Mouse (Mus musculus) liver, embryonic 12.5 days (tissue): Measurements from ENCODE around the gene Mcrip1. TPM values are rescaled to one million over a fixed set of nuclear protein-coding genes. Genes with fewer than 3 reads are reported as not detected.
"Not testable (repeated sequence)": the region's sequence is repeated elsewhere in the genome, so short reads cannot be mapped to it uniquely, and the experiment has no call there.

Experiments used
- ATAC-seq: fragments of 200-750 bp; cut with Nextera tagmentation; 2 replicates; pipeline ENCODE4 v1.8.0; 2017; ENCODE audit warnings: moderate number of reproducible peaks, mild to moderate bottlenecking, moderate library complexity
- H3K27ac ChIP-seq: fragments of 300-500 bp; sonication (generic); 2 replicates; pipeline ENCODE4 v1.5.1; 2016; ENCODE audit warnings: mild to moderate bottlenecking
- H3K27me3 ChIP-seq: fragments of 300-500 bp; sonication (generic); replicated peaks from 2 replicates; pipeline ENCODE4 v1.6.1; 2016; ENCODE audit warnings: mild to moderate bottlenecking, moderate library complexity
- H3K36me3 ChIP-seq: fragments of 300-500 bp; sonication (generic); 2 replicates; pipeline ENCODE4 v1.6.1; 2016; ENCODE audit warnings: mild to moderate bottlenecking, moderate library complexity
- H3K4me1 ChIP-seq: fragments of 300-500 bp; sonication (generic); 2 replicates; pipeline ENCODE4 v1.6.1; 2016
- H3K4me2 ChIP-seq: fragments of 300-500 bp; sonication (generic); 2 replicates; pipeline ENCODE4 v1.6.1; 2016; ENCODE audit warnings: mild to moderate bottlenecking, moderate library complexity
- H3K4me3 ChIP-seq: fragments of 300-500 bp; sonication (generic); 2 replicates; pipeline ENCODE4 v1.5.1; 2016; ENCODE audit warnings: mild to moderate bottlenecking, moderate library complexity
- H3K9ac ChIP-seq: fragments of 300-500 bp; sonication (generic); 2 replicates; pipeline ENCODE4 v1.6.1; 2016; ENCODE audit warnings: mild to moderate bottlenecking, moderate library complexity
- H3K9me3 ChIP-seq: fragments of 300-500 bp; sonication (generic); replicated peaks from 2 replicates; pipeline ENCODE4 v1.6.1; 2016; ENCODE audit warnings: mild to moderate bottlenecking, moderate library complexity
- WGBS: fragments of 180-500 bp; shearing (Covaris S2); methylation state at CpG from one replicate; pipeline ENCODE4 v1.1.7; 2016; ENCODE audit not compliant: insufficient replicate concordance; 5-methylcytosine and 5-hydroxymethylcytosine counted together
- polyA plus RNA-seq: library from polyadenylated mRNA; unstranded; fragments of >200 nt; fragmentation: Nextera tagmentation; extraction: Ambion mirVana; gene quantifications from 2 replicates; pipeline ENCODE4 v1.2.1, GENCODE M21; 2016

Gene Mcrip1
- polyA plus RNA-seq, 1 experiment from 2014 or later: 61.8 TPM

DNA sequence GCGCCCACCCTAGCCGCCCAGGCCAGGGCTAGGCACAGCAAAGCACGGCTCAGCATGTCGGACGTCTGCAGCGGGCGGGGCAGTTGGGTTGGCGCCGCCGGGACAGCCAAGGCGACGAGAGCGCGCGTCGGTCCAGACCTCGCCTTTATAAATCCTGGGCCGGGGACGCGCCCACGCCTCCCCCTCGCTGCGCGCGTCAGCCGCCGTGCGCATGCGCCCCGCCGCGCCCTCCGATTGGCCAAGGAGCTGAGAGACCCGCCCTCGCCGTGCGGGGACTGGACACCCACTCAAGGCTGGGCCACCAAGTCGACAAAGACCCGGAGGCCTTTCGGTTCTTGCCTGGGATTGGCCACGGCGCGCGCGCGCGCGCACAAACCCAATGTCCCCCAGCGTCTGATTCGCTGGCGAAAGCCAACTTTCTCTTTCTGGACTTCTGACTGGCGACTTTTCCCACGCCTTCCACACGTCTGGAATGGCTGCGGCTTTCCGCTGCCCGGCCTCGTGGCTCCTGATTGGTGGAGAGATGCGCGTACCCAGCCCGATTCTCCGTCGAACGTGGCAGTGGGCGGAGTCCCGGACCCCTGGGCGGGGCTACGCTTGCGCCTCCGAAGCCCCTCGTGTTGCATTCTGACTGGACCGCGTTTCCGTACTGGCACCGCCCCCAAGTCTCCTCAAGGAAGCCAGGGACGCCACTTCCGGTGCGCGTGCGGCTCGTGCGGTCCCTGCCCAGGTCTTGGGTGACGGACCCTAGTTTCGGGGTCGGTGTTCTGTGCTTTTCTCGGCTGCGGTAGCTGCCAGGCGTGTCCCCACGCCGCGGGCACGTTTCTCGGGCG is 23.4 kb upstream of the Mcrip1 start, which contains the start of gene P4hb:
Gene P4hb (minus strand): TSS at position 502 of the 833 bp plus-strand sequence.
- peaks cover 49% of the 10 kb centered on the region for H3K4me1 ChIP-seq

DNA sequence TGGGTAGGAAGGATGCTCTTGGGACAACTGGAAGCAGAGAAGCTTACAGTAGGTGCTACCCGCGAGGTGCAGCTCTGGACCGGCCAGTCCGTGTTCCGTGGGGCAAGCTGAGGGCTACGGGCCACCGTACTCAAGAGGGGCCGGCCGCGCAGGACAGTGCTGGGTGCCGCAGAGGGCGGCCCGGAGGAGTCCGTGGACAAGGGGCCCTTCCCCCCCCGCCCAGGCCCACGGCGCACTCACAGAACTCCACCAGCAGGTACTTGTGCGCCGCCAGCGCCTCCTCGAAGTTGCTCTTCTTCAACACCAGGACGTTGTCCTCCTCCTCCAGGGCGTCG is 22.9 kb upstream of the Mcrip1 start:
- Histone ChIP-seq H3K4me3 (peak overlapping the region; percentile 93), H3K4me2 (peak overlapping the region; percentile 96), H3K9ac (peak overlapping the region; percentile 95), H3K36me3 (peaks cover 51% of the 10 kb centered on the region), H3K9me3 (no peaks in the 10 kb centered on the region), H3K4me1 (peaks cover 49% of the 10 kb centered on the region), H3K27ac (peak overlapping the region; percentile 90), H3K27me3 (no peaks in the 10 kb centered on the region)
- peak; percentile 13 for ATAC-seq
- 0% methylated on average over 19 of the region's 24 CpGs for WGBS

More for the DNA sequence above, 23.4 kb upstream of the Mcrip1 start, which contains the start of gene P4hb:
- peak within 1 kb of the TSS; percentile 95 for H3K9ac ChIP-seq
- H3K27ac ChIP-seq: peak within 1 kb of the TSS; percentile 90
- peak within 1 kb of the TSS; percentile 93 for H3K4me3 ChIP-seq
- ATAC-seq: peak; percentile 94
- peak within 1 kb of the TSS; percentile 96 for H3K4me2 ChIP-seq
- H3K36me3 ChIP-seq: peaks cover 51% of the 10 kb centered on the region
- WGBS: under 1% methylated on average over 94 of the region's 94 CpGs
- no peaks in the 10 kb centered on the region for H3K27me3 ChIP-seq
- H3K9me3 ChIP-seq: no peaks in the 10 kb centered on the region

DNA sequence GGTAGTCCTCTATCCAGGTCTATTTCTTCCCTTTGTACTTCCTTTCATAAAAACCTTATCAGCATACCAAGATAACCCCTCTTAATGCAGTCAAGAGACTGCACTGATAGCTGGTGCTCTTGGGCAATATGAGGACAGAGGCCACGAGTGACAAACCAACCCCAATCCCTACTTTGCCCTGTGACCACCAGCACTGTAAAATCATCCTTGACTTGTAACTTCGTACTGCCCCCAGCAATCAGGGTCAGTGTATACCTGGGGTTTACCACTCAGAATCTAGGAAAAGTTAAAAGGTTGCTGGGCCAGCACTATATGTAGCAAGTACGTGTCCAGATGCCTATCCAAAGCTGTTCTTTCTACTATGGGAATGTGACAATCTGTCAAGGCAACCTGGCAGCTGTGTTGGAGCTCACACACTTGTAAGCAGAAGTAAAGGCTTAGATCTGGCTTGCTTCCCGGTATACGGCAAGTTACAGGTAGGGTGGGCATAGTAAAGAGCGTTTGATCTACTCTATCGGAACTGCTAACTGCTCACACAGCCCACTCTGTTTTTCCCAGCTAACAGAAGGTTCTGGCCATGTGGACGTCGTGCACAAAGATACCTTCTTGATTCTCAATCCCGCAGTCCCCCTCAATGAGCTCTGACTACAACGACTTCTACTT is 22.4 kb upstream of the Mcrip1 start:
- Histone ChIP-seq H3K27me3 (no peaks in the 10 kb centered on the region), H3K27ac (peak overlapping the region; percentile 90), H3K4me2 (peak overlapping the region; percentile 96), H3K4me3 (peak overlapping the region; percentile 93), H3K36me3 (peaks cover 51% of the 10 kb centered on the region), H3K9ac (peak overlapping the region; percentile 95), H3K9me3 (no peaks in the 10 kb centered on the region), H3K4me1 (peaks cover 44% of the 10 kb centered on the region)
- 5% methylated on average over 11 of the region's 11 CpGs for WGBS
- no peak for ATAC-seq

DNA sequence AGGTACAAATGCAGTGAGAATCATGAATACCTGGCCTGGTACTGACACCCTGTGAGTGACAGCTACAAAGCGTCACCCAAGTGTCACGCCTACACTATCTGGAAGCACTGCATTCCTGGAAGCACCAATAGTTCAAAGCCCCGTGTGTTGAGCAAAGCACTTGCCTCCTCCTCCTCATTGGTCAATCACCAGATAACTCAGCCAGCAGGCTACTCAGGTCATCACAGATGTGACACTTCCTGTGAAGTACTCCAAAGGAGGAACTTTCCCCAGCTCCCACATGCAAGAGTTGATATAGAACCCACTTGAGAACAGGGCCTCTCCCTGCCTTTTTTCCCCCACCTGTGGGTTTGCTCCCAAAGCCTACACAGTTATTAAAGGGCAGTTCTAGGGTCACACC is 21.6 kb upstream of the Mcrip1 start:
- WGBS: 30% methylated on average over 3 of the region's 3 CpGs
- no peak for ATAC-seq

DNA sequence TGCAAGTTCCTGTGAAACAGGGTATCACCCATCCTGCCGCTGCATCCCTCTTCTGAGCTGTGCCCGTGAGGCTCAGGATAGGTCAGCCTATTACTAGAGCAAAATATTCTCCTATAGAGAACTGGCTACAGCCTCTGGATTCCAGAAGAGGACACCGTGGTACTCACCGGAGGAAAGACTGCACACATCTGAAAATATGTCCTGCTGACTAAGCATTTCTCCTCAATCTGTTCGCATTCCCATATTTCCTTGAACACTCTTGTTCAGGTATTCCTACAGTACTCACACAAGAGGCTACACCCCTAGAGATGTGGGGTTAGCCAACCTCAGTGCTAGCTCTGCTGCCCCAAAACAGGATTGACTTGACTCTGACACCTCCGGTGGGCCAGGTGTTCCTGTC is 18.8 kb upstream of the Mcrip1 start:
- Histone ChIP-seq H3K4me2 (no peak overlapping the region), H3K27ac (no peak overlapping the region), H3K9me3 (no peaks in the 10 kb centered on the region), H3K27me3 (no peaks in the 10 kb centered on the region), H3K36me3 (peaks cover 82% of the 10 kb centered on the region), H3K4me1 (peaks cover 26% of the 10 kb centered on the region), H3K9ac (no peak overlapping the region), H3K4me3 (no peak overlapping the region)
- no peak for ATAC-seq
- 90% methylated on average over 6 of the region's 6 CpGs for WGBS

More for the DNA sequence above, 21.6 kb upstream of the Mcrip1 start:
- Histone ChIP-seq H3K9ac (peak overlapping the region; percentile 95), H3K4me1 (peaks cover 39% of the 10 kb centered on the region), H3K36me3 (peaks cover 54% of the 10 kb centered on the region), H3K4me3 (peak overlapping the region; percentile 93), H3K27ac (peak overlapping the region; percentile 90; the same call in 1 of the 2 replicates), H3K9me3 (no peaks in the 10 kb centered on the region), H3K27me3 (no peaks in the 10 kb centered on the region), H3K4me2 (peak overlapping the region; percentile 96)

DNA sequence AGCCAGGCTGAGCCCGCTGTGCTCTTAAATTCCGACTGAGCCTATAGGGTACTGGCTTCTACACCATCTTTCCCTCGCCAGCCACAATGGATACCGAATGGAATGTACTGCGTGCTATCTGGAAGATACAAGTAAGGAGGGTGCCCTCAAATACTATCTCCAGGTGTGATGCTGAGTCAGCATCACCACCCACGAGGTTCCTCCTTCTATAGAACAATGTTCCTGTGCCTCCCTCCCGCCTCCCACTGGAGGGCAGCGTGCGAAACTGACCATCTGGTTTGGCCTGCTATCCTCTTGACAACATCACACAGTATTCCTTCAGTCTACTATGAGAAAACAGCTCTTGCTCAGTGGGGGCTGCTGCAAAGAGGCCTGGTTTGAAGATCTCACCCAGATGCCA is 15.6 kb upstream of the Mcrip1 start:
- Histone ChIP-seq H3K9ac (no peak overlapping the region), H3K4me1 (peaks cover 3% of the 10 kb centered on the region; the same call in 1 of the 2 replicates), H3K27ac (no peak overlapping the region), H3K27me3 (no peaks in the 10 kb centered on the region), H3K4me3 (no peak overlapping the region), H3K36me3 (peaks cover 99% of the 10 kb centered on the region), H3K4me2 (no peak overlapping the region), H3K9me3 (no peaks in the 10 kb centered on the region)
- 86% methylated on average over 9 of the region's 9 CpGs for WGBS
- ATAC-seq: no peak

DNA sequence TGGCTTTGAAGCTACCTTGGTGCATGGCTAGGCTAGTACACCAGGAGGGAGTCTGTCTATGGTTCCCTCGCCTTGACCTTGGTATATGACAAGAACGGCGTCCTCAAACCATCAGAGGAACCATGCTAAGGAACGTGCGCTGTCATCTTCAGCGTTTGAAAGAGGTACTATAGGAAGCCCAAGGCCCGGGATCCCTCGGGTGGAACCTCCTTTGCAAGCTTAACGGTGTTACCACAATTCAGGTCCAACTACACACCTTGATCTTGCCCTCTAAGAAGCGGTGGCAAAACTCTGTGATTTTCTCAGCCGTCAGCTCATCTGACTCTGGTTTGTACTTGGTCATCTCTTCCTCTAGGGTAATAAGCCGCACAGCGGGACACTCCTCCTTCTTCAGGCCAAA is 13.4 kb upstream of the Mcrip1 start:
- ATAC-seq: no peak
- 86% methylated on average over 13 of the region's 13 CpGs for WGBS
- no peak overlapping the region for H3K27ac ChIP-seq
- H3K9ac ChIP-seq: no peak overlapping the region
- H3K36me3 ChIP-seq: peaks cover 92% of the 10 kb centered on the region
- H3K4me2 ChIP-seq: no peak overlapping the region
- H3K9me3 ChIP-seq: no peaks in the 10 kb centered on the region
- H3K27me3 ChIP-seq: no peaks in the 10 kb centered on the region
- no peaks in the 10 kb centered on the region for H3K4me1 ChIP-seq
- no peak overlapping the region for H3K4me3 ChIP-seq

DNA sequence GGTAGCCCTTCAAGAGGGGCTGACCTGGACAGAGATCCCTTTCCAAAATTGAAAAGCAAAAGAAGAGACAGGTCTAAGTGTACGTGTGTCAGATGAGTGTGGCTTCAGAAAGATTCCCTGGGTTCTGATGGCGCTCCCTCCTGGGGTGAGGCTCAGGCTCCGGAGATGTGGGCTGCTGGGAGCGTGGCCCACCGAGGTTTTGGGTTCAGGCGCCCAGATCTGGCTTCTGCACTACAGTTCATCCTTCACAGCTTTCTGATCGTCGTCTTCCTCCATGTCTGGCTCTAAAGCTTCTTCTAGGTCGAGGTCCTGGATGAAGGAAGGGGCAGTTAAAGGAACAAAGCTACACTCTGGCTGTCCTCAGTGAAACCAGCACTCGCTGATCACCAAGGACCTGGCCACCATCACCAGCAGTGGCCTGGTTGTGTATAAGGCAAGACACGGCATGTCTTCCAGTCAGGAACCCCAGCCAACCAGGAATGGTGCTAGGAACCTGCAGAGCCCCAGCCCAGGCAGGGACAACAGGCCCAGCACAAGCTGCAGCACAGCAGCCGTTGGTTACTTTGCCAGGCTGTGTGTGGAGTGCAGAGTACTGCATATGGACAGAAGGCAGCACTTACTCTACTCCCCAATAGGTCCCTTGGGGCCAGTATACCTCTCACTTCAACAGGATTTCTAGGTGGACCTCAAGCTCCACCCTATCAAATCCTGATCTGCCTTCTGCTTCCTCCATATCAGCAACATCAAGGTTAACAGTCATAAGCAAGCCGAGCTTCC is 11.6 kb upstream of the Mcrip1 start:
- H3K4me2 ChIP-seq: no peak overlapping the region
- WGBS: 75% methylated on average over 13 of the region's 13 CpGs
- no peak for ATAC-seq
- no peaks in the 10 kb centered on the region for H3K4me1 ChIP-seq
- H3K9ac ChIP-seq: no peak overlapping the region
- no peaks in the 10 kb centered on the region for H3K9me3 ChIP-seq
- peaks cover 74% of the 10 kb centered on the region for H3K36me3 ChIP-seq
- no peaks in the 10 kb centered on the region for H3K27me3 ChIP-seq
- H3K4me3 ChIP-seq: no peak overlapping the region
- H3K27ac ChIP-seq: no peak overlapping the region

DNA sequence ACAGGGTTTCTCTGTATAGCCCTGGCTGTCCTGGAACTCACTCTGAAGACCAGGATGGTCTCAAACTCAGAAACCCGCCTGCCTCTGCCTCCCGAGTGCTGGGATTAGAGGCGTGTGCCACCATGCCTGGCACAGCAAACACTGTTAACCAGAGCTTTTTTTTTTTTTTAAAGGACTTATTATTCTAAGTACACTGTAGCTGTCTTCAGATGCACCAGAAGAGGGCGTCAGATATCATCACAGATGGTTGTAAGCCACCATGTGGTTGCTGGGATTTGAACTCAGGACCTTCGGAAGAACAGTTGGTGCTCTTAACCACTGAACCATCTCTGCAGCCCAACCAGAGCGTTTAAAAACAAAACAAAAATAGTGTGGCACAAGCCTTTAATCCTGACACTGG is 9.3 kb upstream of the Mcrip1 start:
- H3K27me3 ChIP-seq: not testable (repeated sequence)
- WGBS: 72% methylated on average over 6 of the region's 6 CpGs

DNA sequence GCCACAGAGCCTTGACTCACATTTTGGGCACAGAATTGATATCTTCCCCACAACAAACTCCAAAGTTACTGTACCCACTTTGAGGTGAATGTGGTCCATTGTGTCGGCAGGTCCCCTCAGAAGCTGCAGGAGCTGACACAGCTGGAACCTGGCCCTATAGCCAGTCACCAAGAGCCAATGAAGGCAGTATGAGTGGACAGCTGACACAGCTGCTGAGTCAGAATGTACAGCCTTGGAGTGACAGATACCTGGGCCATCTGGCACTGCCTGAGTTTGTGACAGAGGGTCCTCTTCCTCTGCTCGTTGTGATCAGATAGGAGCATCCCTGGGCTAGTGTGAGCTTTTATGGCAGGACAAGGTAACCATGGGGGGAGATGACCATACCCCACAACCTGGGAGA is 5.7 kb upstream of the Mcrip1 start:
- peaks cover 8% of the 10 kb centered on the region for H3K4me1 ChIP-seq
- H3K4me3 ChIP-seq: no peak overlapping the region
- no peak overlapping the region for H3K27ac ChIP-seq
- no peak overlapping the region for H3K4me2 ChIP-seq
- peaks cover 16% of the 10 kb centered on the region for H3K36me3 ChIP-seq
- no peak overlapping the region for H3K9ac ChIP-seq
- no peaks in the 10 kb centered on the region for H3K27me3 ChIP-seq
- no peak for ATAC-seq
- 66% methylated on average over 2 of the region's 2 CpGs for WGBS
- no peaks in the 10 kb centered on the region for H3K9me3 ChIP-seq

More for the DNA sequence above, 9.3 kb upstream of the Mcrip1 start:
- H3K27ac ChIP-seq, H3K4me3 ChIP-seq, H3K4me1 ChIP-seq, ATAC-seq, H3K4me2 ChIP-seq, H3K9ac ChIP-seq, H3K9me3 ChIP-seq: not testable (repeated sequence)
- H3K36me3 ChIP-seq: peaks cover 51% of the 10 kb centered on the region

DNA sequence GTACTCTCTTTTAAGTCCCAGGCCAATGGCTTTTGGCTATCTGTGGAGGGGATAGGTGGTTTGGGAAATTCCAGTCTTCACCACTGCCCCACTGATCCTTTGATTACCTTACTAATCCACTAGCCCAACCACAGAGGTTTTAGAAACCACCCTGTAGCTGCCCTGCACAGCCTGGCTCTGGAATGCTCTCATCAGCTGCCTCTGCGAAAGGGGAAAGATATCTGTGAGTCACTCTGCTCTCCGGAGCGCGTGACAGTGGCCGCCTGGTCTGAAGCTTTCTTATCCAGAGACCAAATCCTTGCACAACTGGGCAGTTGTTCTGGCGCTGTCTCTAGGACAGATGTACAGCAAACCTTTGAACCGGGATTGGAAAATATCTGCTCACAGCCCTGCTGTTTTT is 5.3 kb upstream of the Mcrip1 start:
- no peak overlapping the region for H3K4me2 ChIP-seq
- WGBS: 59% methylated on average over 7 of the region's 7 CpGs
- H3K27me3 ChIP-seq: no peaks in the 10 kb centered on the region
- H3K4me1 ChIP-seq: peaks cover 12% of the 10 kb centered on the region
- H3K4me3 ChIP-seq: no peak overlapping the region
- no peak overlapping the region for H3K27ac ChIP-seq
- ATAC-seq: no peak
- peaks cover 11% of the 10 kb centered on the region for H3K36me3 ChIP-seq
- no peaks in the 10 kb centered on the region for H3K9me3 ChIP-seq
- no peak overlapping the region for H3K9ac ChIP-seq

DNA sequence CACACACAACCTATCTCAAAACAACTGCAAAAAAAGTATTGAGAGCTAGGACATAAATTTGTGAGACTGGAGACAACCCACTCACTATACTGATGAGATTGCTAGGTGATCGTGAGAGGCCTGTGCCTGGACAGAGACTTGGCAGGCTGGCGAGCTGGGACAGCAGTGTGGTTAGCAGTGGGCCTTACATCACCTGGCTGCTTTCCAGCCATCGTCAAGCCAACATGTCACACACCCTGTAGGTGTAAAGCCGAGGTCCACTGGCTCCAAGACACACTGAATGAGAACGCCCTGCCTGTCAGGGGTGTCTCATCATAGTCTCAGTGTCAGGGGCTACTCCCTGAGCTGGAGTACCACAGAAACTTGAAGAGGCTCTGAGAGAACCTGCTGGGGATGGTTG is 3.2 kb upstream of the Mcrip1 start:
- Histone ChIP-seq H3K27ac (no peak overlapping the region), H3K4me1 (peaks cover 30% of the 10 kb centered on the region), H3K36me3 (no peaks in the 10 kb centered on the region), H3K9me3 (no peaks in the 10 kb centered on the region), H3K27me3 (no peaks in the 10 kb centered on the region), H3K9ac (no peak overlapping the region), H3K4me3 (no peak overlapping the region), H3K4me2 (no peak overlapping the region)
- ATAC-seq: no peak
- 64% methylated on average over 5 of the region's 5 CpGs for WGBS
